Comparison of ENCODE assay signal across 8 mouse cellular contexts in the genomic region with DNA sequence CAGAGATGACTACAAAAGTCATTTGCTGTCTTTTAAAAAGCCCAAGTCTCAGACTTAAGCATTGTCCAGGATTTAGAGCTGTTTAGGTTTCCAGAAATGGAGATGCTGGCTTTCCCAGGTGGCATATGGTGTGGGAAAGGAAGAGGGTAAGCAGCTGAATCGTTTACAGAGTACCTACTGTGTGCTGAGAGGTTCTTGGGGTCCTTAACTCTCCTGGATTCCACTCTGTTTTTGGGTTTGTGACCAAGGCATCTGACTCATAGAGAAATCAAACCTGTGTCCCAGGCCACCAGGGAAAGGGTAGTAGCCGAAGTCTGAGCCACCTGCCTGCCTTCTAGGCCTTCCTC. TPM values are rescaled to one million over a fixed set of nuclear protein-coding genes. Genes with fewer than 3 reads are reported as not detected.
DNase-seq lines count a peak whose midpoint lies in the region; ATAC-seq and TF ChIP-seq lines count a peak whose summit lies in the region.

No protein-coding gene starts in this region.

- DNase-seq in heart, adult 18-20 months: no peak
- no peak for DNase-seq in left cerebral cortex, postnatal 25 days (ENCODE audit: low spot score in 2 of 2)
- DNase-seq in left cerebral cortex, postnatal 4 days: no peak
- no peak for DNase-seq in spleen, adult 12 weeks (ENCODE audit: low spot score)

- intact Hi-C loops in left cerebral cortex, postnatal 25 days (cut with DNase I): loop anchor here (5.0 kb wide), 2 partner anchors 79 to 81 kb away; no protein-coding TSS in a partner anchor
- intact Hi-C loops in left cerebral cortex, postnatal 4 days (cut with DNase I): no loop called here

- no peaks in the 10 kb centered on the region for H3K9me3 ChIP-seq in heart, embryonic 15.5 days (replicated peaks)
- no peaks in the 10 kb centered on the region for H3K9me3 ChIP-seq in hindbrain, embryonic 15.5 days
- H3K9me3 ChIP-seq in midbrain, embryonic 12.5 days: no peaks in the 10 kb centered on the region

- peak overlapping the region; percentile 88 for H3K4me3 ChIP-seq in heart, embryonic 15.5 days
- peak overlapping the region; percentile 94 for H3K4me3 ChIP-seq in bone marrow macrophage, adult 2 months (ENCODE audit: insufficient read depth, low read length)
- H3K4me3 ChIP-seq in hindbrain, embryonic 15.5 days: peak overlapping the region; percentile 84; the same call in 1 of the 2 replicates
- peak overlapping the region; percentile 92 for H3K4me3 ChIP-seq in midbrain, embryonic 12.5 days

- peak overlapping the region; percentile 94 for H3K27ac ChIP-seq in heart, embryonic 15.5 days
- peak overlapping the region; percentile 71 for H3K27ac ChIP-seq in bone marrow macrophage, adult 2 months (ENCODE audit: insufficient read depth, low read depth, low read length)
- peak overlapping the region; percentile 87 for H3K27ac ChIP-seq in hindbrain, embryonic 15.5 days (replicated peaks)
- H3K27ac ChIP-seq in midbrain, embryonic 12.5 days (replicated peaks): peak overlapping the region; percentile 42; the same call in 1 of the 2 replicates

- no peaks in the 10 kb centered on the region for H3K27me3 ChIP-seq in heart, embryonic 15.5 days
- no peaks in the 10 kb centered on the region for H3K27me3 ChIP-seq in hindbrain, embryonic 15.5 days
- H3K27me3 ChIP-seq in midbrain, embryonic 12.5 days: no peaks in the 10 kb centered on the region

- no peaks in the 10 kb centered on the region for H3K36me3 ChIP-seq in heart, embryonic 15.5 days
- H3K36me3 ChIP-seq in hindbrain, embryonic 15.5 days: no peaks in the 10 kb centered on the region
- H3K36me3 ChIP-seq in midbrain, embryonic 12.5 days: no peaks in the 10 kb centered on the region

- no peak for TF ChIP-seq POLR2A in bone marrow macrophage, adult 2 months (IDR thresholded peaks at IDR 0.05; ENCODE audit: borderline replicate concordance, low read depth, low read length)

- 46% methylated on average over 2 of the region's 2 CpGs for WGBS in heart, embryonic 15.5 days
- 70% methylated on average over 2 of the region's 2 CpGs for WGBS in hindbrain, embryonic 15.5 days
- 60% methylated on average over 2 of the region's 2 CpGs for WGBS in midbrain, embryonic 12.5 days

- peaks cover 51% of the 10 kb centered on the region for H3K4me1 ChIP-seq in heart, embryonic 15.5 days (replicated peaks)
- peaks cover 69% of the 10 kb centered on the region for H3K4me1 ChIP-seq in bone marrow macrophage, adult 2 months (ENCODE audit: control insufficient read depth, insufficient read depth, low read length)
- H3K4me1 ChIP-seq in hindbrain, embryonic 15.5 days (replicated peaks): peaks cover 48% of the 10 kb centered on the region
- peaks cover 44% of the 10 kb centered on the region for H3K4me1 ChIP-seq in midbrain, embryonic 12.5 days

- H3K4me2 ChIP-seq in heart, embryonic 15.5 days: peak overlapping the region; percentile 91
- H3K4me2 ChIP-seq in hindbrain, embryonic 15.5 days: peak overlapping the region; percentile 79
- peak overlapping the region; percentile 70 for H3K4me2 ChIP-seq in midbrain, embryonic 12.5 days (replicated peaks)

- peak overlapping the region; percentile 31; the same call in 1 of the 2 replicates for H3K9ac ChIP-seq in heart, embryonic 15.5 days
- H3K9ac ChIP-seq in hindbrain, embryonic 15.5 days: 0 out of 2 replicates have a peak overlapping the region, but pooled peaks have one; percentile 11
- H3K9ac ChIP-seq in midbrain, embryonic 12.5 days (replicated peaks): peak overlapping the region; percentile 94; the same call in 1 of the 2 replicates

- no peak for TF ChIP-seq CTCF in bone marrow macrophage, adult 2 months (IDR thresholded peaks at IDR 0.05; ENCODE audit: low read depth, low read length)

- ATAC-seq in heart, embryonic 15.5 days (replicated peaks; ENCODE audit: insufficient number of reproducible peaks, insufficient read depth, low FRiP score, low read depth): no peak
- no peak for ATAC-seq in hindbrain, embryonic 15.5 days (ENCODE audit: low FRiP score, low read depth)
- no peak for ATAC-seq in midbrain, embryonic 12.5 days (ENCODE audit: low FRiP score, low read depth)

RNA-seq across cellular contexts. Expression of a gene that starts 1.7 kb away (rescaled TPM):
- 60.8 and 71.4 TPM in 2 replicates for polyA plus RNA-seq in heart, embryonic 15.5 days (2015; fragmentation: Nextera tagmentation; extraction: Ambion mirVana)
- total RNA-seq in heart, adult 18-20 months (2021): 1 to 10 TPM; 2.6 to 4.7 TPM
- 15.8 and 17.0 TPM in 2 replicates for polyA plus RNA-seq in bone marrow macrophage, adult 2 months (2012; ENCODE audit: insufficient read depth, insufficient read length, missing spikeins)
- 67.5 and 71.6 TPM in 2 replicates for polyA plus RNA-seq in hindbrain, embryonic 15.5 days (2015; fragmentation: Nextera tagmentation; extraction: Ambion mirVana)
- polyA plus RNA-seq in midbrain, embryonic 12.5 days (2016; fragmentation: Nextera tagmentation; extraction: Ambion mirVana): 82.6 and 96.0 TPM in 2 replicates
- 10 to 100 TPM; 29.4 to 29.8 TPM for total RNA-seq in left cerebral cortex, postnatal 25 days (2021)
- total RNA-seq in left cerebral cortex, postnatal 4 days (2021): 10 to 100 TPM; 29.0 to 33.7 TPM

Comparison
In these comparisons a context has a peak if more than half of its experiments do, and no peak if none do; other contexts are left out.
1. H3K27ac ChIP-seq: peak in every context shown above with its lines; median percentile 94 in heart, embryonic 15.5 days; 87 in hindbrain, embryonic 15.5 days; 71 in bone marrow macrophage, adult 2 months; 42 in midbrain, embryonic 12.5 days.
2. H3K9ac ChIP-seq: peak in every context shown above with its lines; median percentile 94 in midbrain, embryonic 12.5 days; 31 in heart, embryonic 15.5 days; 11 in hindbrain, embryonic 15.5 days.